Mouse (Mus musculus): ENCODE data around the gene Asprv1. TPM values are rescaled to one million over a fixed set of nuclear protein-coding genes. Genes with fewer than 3 reads are reported as not detected.

Gene Asprv1
- polyA plus RNA-seq, 1 experiment from 2014 or later, result 1.3 TPM

- 90% methylated on average over 10 of the region's 10 CpGs for WGBS
- no peak overlapping the region for H3K27ac ChIP-seq
- H3K9ac ChIP-seq (replicated peaks), result no peak overlapping the region
- H3K4me2 ChIP-seq, result peak overlapping the region; percentile 95; the same call in 1 of the 2 replicates
- no peaks in the 10 kb centered on the region for H3K9me3 ChIP-seq
- no peaks in the 10 kb centered on the region for H3K27me3 ChIP-seq
- H3K4me1 ChIP-seq (replicated peaks), result peaks cover 24% of the 10 kb centered on the region
- peaks cover 45% of the 10 kb centered on the region for H3K36me3 ChIP-seq
- ATAC-seq (ENCODE audit: insufficient number of reproducible peaks, insufficient read depth, low FRiP score, low TSS enrichment, low read depth), result no peak
- H3K4me3 ChIP-seq (replicated peaks), result no peak overlapping the region
Measured at GRCm38 (mm10) chr6:86667061-86667460, 39.1 kb downstream of the Asprv1 start.

GRCm38 (mm10) chr6:86668580-86669239 lies 40.7 kb downstream of the Asprv1 start, which contains the start of gene Mxd1:
Mxd1 (minus strand) TSS chr6:86669161.
- Histone ChIP-seq H3K4me3 (replicated peaks) (peak within 1 kb of the TSS; percentile 97), H3K9ac (replicated peaks) (peak within 1 kb of the TSS; percentile 87), H3K4me2 (peak within 1 kb of the TSS; percentile 95), H3K36me3 (peaks cover 49% of the 10 kb centered on the region), H3K9me3 (no peaks in the 10 kb centered on the region), H3K4me1 (replicated peaks) (peaks cover 24% of the 10 kb centered on the region), H3K27me3 (no peaks in the 10 kb centered on the region), H3K27ac (0 out of 2 replicates have a peak within 1 kb of the TSS, but pooled peaks have one; percentile 9)
- ATAC-seq (ENCODE audit: insufficient number of reproducible peaks, insufficient read depth, low FRiP score, low TSS enrichment, low read depth), result no peak; the same call in 1 of the 2 replicates
- under 1% methylated on average over 46 of the region's 76 CpGs for WGBS

- Histone ChIP-seq H3K4me2 (peak overlapping the region; percentile 95), H3K9me3 (no peaks in the 10 kb centered on the region), H3K9ac (replicated peaks) (peak overlapping the region; percentile 87), H3K27ac (0 out of 2 replicates have a peak overlapping the region, but pooled peaks have one; percentile 9), H3K4me3 (replicated peaks) (peak overlapping the region; percentile 97), H3K27me3 (no peaks in the 10 kb centered on the region), H3K36me3 (peaks cover 50% of the 10 kb centered on the region), H3K4me1 (replicated peaks) (peaks cover 24% of the 10 kb centered on the region)
- peak; percentile 100 for ATAC-seq (ENCODE audit: insufficient number of reproducible peaks, insufficient read depth, low FRiP score, low TSS enrichment, low read depth)
- under 1% methylated on average over 34 of the region's 37 CpGs for WGBS
Measured at GRCm38 (mm10) chr6:86669240-86669727, 41.3 kb downstream of the Asprv1 start.

GRCm38 (mm10) chr6:86670873-86671272 lies 42.9 kb downstream of the Asprv1 start:
- 13% methylated on average over 2 of the region's 2 CpGs for WGBS
- no peaks in the 10 kb centered on the region for H3K9me3 ChIP-seq
- no peak overlapping the region for H3K27ac ChIP-seq
- no peak overlapping the region for H3K4me3 ChIP-seq (replicated peaks)
- H3K27me3 ChIP-seq, result no peaks in the 10 kb centered on the region
- no peak overlapping the region for H3K9ac ChIP-seq (replicated peaks)
- peaks cover 18% of the 10 kb centered on the region for H3K4me1 ChIP-seq (replicated peaks)
- no peak for ATAC-seq (ENCODE audit: insufficient number of reproducible peaks, insufficient read depth, low FRiP score, low TSS enrichment, low read depth)
- H3K36me3 ChIP-seq, result peaks cover 58% of the 10 kb centered on the region
- H3K4me2 ChIP-seq, result no peak overlapping the region

GRCm38 (mm10) chr6:86678341-86678740 lies 50.4 kb downstream of the Asprv1 start:
- Histone ChIP-seq H3K9ac (replicated peaks) (no peak overlapping the region), H3K4me2 (no peak overlapping the region), H3K9me3 (no peaks in the 10 kb centered on the region), H3K27ac (no peak overlapping the region), H3K27me3 (no peaks in the 10 kb centered on the region), H3K36me3 (peaks cover 97% of the 10 kb centered on the region), H3K4me3 (replicated peaks) (no peak overlapping the region), H3K4me1 (replicated peaks) (peaks cover 3% of the 10 kb centered on the region; the same call in 1 of the 2 replicates)
- no peak for ATAC-seq (ENCODE audit: insufficient number of reproducible peaks, insufficient read depth, low FRiP score, low TSS enrichment, low read depth)
- WGBS, result 83% methylated on average over 6 of the region's 6 CpGs

Other genes starting within 250 kb of the Asprv1 start
- gene Pcyox1, start 231.0 kb upstream of the Asprv1 start, polyA plus RNA-seq (2016; fragmentation: Nextera tagmentation; extraction: Ambion mirVana), result 76.4 and 79.3 TPM in 2 replicates
- gene Tia1, start 223.9 kb upstream of the Asprv1 start, polyA plus RNA-seq (2016; fragmentation: Nextera tagmentation; extraction: Ambion mirVana), result 298 and 331 TPM in 2 replicates
- gene Gm44790, start 201.5 kb upstream of the Asprv1 start, polyA plus RNA-seq (2016; fragmentation: Nextera tagmentation; extraction: Ambion mirVana), result 0.50 TPM in 1 of 2 replicates, not detected in the other
- 25.8 and 27.3 TPM in 2 replicates for gene C87436, start 189.8 kb upstream of the Asprv1 start, polyA plus RNA-seq (2016; fragmentation: Nextera tagmentation; extraction: Ambion mirVana)
- gene Pcbp1, start 101.8 kb upstream of the Asprv1 start, polyA plus RNA-seq (2016; fragmentation: Nextera tagmentation; extraction: Ambion mirVana), result 546 and 583 TPM in 2 replicates
- 17.2 and 18.5 TPM in 2 replicates for gene Mxd1, start 41.0 kb downstream of the Asprv1 start, polyA plus RNA-seq (2016; fragmentation: Nextera tagmentation; extraction: Ambion mirVana)
- gene Snrnp27, start 56.4 kb downstream of the Asprv1 start, polyA plus RNA-seq (2016; fragmentation: Nextera tagmentation; extraction: Ambion mirVana), result 147 and 150 TPM in 2 replicates
- gene Gmcl1, start 105.2 kb downstream of the Asprv1 start, polyA plus RNA-seq (2016; fragmentation: Nextera tagmentation; extraction: Ambion mirVana), result 57.7 and 59.1 TPM in 2 replicates
- gene Anxa4, start 165.4 kb downstream of the Asprv1 start, polyA plus RNA-seq (2016; fragmentation: Nextera tagmentation; extraction: Ambion mirVana), result 17.9 and 18.6 TPM in 2 replicates
- 15.6 and 18.8 TPM in 2 replicates for gene Aak1, start 221.4 kb downstream of the Asprv1 start, polyA plus RNA-seq (2016; fragmentation: Nextera tagmentation; extraction: Ambion mirVana)